Mouse (Mus musculus): ENCODE results near the gene Cnbd2.
"Not testable (repeated sequence)": the region's sequence is repeated elsewhere in the genome, so short reads cannot be mapped to it uniquely, and the experiment has no call there.

The Cnbd2 gene

DNA sequence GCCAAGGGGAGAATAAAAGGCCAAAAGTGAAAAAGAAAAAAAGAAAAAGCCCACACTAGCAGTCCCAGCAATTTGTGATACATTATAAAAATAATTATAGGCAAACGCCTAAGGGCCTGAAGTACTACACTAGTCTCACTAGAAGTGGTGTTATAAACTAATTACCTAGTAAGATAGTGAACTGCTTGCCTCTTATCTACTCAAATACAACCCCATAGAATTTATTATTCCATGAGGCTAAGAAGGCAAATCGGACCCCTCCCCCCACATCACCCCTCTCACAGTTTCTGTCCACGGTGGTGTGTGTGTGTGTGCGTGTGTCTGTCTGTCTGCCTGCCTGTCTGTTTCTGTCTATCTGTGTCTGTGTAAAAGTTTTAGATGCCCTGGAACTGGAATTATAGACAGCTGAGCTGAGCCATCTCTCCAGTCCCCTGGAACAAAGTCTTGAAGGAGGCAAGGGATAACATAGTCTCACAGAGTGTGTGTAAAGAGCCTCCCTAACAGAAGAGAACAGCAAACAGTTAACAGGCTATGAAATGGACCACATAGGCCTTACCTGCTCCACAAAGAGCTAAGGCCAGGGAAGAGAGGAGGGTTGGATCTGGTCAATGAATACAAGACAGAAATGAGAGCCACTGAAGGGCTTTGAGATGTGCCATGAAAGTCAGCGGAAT, 81.2 kb downstream of the Cnbd2 start:
- no peak for DNase-seq

DNA sequence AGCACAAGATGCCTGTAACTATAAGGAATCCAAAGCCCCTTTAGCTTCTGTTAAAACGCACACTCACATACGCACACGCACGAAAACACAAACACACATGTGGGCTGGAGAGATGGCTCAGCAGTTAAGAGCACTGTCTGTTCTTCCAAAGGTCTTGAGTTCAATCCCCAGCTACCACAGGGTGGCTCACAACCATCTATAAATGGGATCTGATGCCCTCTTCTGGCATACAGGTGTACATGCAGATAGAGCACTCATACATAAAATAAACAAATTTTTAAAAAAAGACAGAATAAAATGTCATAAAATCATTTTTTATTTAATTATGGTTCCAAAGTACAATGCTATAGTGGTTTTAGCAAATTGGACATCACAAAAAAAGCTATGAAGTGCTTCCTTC, 82.2 kb downstream of the Cnbd2 start:
- no peak for DNase-seq

DNA sequence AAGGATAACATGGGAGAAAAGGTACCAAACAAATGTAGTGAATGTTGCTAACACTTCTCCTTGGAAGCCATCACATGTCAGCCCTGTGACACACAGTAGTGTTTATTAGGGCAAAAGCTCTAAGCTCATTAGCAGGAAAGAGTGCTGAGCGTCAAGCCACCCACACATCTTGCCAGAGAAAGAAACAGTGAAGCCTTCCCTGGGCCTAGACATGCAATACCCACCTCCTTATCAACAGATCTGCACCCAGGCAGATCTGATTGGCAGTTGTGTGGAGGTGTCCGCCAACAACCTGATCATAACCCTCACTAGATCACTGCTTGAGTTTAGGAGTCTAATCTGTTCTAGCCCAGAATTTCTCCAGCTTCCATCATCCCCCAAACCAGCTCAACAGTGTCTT, 84.0 kb downstream of the Cnbd2 start:
- no peak for DNase-seq

DNA sequence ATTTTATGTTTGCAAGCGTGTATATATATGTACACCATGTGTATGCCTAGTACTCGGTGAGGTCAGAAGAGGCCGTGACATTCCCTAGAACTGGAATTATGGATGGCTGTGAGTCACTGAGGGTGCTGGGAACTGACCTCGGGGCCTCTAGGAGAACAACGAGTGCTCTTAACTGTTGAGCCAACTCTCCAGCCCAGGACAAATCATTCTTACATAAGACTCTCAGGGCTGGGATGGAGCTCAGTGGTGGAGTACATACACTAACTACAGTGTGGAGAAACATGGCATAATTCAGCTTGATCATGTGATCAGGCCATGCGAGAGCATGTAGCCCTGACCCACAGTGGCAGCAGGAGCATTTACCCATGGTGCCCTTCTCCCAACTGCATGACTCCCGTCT, 85.9 kb downstream of the Cnbd2 start:
- DNase-seq, result no peak

DNA sequence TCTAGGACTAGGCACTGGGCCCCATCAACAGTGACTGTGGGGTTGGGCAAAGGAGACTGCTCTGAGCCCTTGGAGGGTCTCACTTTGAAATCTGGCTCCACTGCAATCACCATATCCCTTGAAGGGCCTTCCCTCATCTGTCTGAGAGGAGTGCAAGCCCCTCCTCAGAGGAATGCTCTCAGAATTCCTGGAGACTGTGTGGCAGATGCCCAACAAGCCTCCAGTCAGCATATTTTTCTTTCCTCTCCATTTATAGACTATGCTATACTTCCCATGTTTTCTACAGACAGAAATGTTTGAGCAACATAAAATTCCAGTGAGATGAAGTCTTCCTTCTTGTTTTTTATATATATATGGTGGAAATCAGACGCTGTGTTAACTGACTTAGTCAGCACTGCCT, 87.4 kb downstream of the Cnbd2 start:
- DNase-seq, result no peak

DNA sequence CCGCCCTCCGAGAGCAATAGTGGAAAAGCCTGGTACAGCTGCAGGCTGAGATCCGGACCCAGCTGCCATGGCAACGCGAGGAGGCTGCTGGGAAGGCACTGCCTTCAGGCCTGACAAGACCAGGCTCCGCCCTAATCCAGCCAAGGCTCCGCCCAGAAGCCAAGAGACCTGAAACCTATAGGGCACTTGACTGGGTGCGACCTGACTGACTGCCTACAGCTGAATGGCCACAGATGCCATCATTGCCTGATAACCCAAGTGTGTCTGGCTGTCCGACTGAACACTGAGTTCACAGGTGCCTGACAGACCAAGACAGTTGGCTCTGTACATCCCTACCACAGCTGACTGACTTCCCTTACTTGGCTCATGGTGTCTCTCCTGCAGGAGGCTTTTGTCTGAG, 89.2 kb downstream of the Cnbd2 start:
- peak; percentile 27 for DNase-seq

DNA sequence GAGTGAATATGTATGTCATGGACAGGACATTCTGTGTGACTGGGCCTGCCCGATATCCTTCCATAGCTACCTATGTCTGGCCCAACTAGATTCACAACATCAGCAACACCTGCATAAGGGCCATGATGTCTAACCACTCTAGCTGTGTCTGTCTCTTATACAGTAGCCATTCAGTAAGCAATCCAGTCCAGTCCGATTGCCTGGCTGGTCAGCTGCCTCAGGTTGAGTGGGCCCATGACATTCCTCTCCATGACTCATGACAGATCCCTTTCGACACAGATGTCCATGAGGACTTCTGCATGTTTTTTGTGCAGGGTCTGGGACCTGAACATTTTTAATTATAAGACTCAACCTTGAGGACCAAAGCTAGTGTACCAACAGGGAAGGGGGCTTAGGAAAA, 89.9 kb downstream of the Cnbd2 start:
- DNase-seq, result no peak

DNA sequence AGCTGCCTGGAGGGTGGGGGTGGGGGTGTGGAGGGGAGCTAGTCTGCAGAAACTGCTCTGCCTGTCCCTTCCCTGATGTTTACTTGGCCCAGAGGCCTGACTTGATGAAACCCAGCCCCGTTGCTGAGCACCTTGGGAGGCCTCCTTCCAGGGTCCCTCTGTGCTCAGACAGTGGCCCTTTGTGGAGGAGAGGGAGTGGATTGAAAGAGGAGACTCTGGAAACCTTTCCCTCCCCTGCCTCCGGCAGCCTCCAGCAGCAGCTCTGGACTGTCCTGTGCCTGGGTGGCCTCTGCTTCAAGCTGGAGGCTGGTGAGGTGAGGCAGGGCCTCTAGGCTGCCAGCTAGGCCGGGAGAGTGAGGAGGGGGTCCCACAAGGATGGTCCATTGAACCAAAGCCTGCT, 94.9 kb downstream of the Cnbd2 start:
- DNase-seq, result no peak

DNA sequence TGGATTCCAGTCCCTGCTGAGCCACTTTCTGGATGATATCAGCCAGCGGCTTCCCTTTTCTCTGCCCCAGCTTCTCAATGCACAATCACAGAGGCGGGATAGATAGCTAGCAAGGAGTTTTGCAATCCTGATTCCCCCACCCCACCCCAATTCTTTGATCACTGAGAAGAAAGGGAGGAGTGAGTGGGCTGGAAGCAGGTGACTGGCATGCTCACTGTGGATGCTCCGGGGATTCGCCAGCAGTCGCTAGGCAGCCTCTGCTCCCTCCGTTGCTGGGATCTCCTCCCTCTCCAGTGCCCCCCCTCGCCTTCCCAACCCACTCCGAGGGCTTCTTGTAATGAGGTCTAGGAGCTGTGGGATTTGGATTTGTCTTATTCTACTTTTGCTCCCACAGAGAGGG, 96.1 kb downstream of the Cnbd2 start:
- no peak for DNase-seq

DNA sequence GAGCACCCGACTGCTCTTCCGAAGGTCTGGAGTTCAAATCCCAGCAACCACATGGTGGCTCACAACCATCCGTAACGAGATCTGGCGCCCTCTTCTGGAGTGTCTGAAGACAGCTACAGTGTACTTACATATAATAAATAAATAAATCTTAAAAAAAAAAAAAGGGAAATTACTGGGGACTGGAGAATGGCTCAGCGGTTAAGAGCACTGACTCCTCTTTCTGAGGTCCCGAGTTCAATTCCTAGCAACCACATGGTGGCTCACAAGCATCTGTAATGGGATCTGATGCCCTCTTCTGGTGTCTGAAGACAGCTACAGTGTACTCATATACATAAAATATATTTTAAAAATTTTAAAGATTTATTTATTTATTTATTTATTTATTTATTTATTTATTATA, 99.2 kb downstream of the Cnbd2 start:
- DNase-seq, result not testable (repeated sequence)

DNA sequence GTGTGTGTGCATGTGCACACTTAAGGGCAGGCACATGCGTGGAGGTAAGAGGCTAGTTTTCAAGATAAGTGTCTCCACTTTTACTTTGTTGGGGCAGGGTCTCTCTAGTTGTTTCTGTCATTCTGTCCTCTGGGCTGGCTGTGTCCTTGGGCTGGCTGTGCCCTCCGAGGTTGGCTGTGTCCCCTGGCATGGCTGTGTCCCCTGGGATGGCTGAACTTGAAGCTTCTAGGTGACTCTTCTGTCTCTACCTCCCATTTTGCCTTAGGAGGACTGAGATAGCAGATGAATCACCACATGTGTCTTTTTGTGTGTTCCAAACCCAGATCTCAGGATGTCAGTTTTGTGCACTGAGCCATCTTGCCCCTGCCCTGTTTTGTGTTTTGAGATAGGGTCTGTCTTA, 102.9 kb downstream of the Cnbd2 start:
- DNase-seq, result no peak

DNA sequence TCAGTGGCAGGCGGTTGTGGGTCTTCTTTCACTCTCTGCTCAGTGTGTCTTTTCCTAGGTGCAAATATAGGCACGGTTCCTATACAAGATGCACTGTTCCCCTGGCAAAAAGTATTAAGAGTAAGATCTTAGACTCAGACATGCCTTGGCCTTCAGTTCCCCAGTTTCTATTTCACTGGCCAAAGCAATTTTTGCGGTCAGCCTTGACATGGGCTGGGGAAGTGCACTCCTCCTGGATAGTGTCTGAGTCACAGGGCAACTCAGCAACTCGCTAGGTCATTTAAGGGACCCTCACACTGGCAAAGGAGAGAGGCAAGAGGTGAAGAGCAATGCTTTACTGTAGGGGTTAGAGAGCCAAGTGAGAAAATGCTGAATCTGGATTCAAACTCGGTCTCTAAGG, 103.6 kb downstream of the Cnbd2 start:
- no peak for DNase-seq

DNA sequence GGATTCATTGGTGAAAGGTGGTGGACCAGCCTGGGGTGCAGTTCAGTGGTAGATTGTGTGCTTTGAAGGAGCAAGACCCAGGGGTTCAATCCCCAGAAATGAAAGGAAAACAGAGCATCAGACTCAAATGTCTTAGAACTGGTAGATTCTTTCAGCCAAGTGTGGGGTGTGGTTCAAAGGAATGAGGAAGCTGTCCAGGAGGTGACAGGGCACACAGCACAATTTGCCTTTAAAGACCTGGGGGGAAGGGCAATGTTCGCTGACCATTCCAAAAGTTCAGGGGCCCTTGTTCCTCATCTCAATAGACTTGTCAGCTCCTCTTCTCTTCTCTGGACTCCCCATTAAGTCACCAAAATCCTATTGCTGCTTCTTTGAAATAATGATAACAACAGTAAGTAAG, 105.1 kb downstream of the Cnbd2 start:
- no peak for DNase-seq

DNA sequence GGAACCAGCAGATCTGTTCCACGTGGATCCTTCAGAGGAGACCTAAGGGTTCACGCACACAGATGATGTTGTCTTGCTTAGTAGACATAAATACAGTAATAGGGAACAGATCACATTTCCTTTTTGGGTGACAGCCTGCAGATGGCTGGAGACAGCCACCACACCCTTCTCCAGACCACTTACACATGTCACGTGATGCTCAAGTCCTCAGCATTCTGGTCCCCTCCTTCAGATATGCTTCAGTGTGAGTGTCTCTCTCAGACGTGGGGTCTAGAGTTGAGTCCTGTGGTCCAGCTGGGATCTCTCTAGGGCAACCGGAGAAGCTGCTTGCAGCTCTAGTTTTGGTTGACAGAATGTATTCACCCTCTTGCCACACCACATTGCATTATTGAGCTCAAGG, 106.4 kb downstream of the Cnbd2 start:
- no peak for DNase-seq

DNA sequence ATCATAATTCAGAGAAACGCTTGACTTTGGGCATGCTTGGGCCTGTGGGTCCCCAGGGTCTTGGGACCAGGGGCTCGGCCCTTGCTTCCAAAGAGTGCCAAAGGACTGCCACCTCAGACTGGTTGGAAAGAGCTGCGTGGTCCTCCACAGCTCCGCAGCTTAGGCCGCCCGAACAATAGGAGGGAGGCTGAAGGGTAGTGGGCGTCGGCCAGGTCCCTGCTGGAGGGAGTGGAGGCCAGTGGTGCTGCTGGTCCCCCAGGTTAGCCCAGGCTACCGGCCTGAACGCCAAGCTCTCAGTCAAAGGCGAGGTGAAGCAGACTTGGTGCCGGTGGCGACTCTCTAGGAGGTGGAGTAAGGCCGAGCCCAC, 108.2 kb downstream of the Cnbd2 start:
- no peak for DNase-seq

DNA sequence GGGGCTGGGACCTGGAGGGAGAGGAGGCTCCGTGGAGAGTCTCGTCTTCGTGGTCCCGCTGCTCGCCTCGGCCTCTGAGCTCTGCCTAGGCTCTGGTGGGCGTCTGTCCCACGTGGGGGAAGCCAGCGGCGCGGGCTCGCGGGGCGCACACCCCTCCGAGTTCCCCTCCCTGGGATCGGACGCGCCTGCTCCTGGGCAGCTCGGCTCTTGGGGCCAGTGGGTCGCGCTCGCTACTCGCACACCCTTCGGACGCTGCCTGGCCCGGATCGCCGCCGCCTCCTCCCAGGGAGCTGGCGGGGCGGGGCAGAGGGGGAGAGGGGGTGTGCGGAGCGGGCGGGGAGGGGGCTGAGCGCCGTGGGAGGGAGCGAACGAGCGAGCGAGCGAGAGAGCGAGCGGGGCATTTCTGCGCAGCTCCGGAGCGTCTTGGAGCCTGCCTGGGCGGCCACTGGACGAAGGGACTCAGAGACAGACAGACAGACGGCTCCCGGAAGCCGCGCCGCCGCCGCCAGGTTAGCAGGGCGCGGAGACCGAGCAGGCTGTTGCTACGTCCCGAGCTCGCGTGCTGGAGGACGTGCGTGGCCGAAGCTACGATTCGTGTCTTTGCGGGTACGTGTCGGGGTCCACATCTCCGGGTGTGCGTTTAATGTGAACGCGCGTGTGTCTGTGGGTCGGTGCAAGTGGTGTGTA, 108.7 kb downstream of the Cnbd2 start, which contains the start of gene Epb41l1:
TSS of gene Epb41l1 (plus strand) at position 216 of the 687 bp plus-strand sequence.
- DNase-seq, result peak; percentile 76

DNA sequence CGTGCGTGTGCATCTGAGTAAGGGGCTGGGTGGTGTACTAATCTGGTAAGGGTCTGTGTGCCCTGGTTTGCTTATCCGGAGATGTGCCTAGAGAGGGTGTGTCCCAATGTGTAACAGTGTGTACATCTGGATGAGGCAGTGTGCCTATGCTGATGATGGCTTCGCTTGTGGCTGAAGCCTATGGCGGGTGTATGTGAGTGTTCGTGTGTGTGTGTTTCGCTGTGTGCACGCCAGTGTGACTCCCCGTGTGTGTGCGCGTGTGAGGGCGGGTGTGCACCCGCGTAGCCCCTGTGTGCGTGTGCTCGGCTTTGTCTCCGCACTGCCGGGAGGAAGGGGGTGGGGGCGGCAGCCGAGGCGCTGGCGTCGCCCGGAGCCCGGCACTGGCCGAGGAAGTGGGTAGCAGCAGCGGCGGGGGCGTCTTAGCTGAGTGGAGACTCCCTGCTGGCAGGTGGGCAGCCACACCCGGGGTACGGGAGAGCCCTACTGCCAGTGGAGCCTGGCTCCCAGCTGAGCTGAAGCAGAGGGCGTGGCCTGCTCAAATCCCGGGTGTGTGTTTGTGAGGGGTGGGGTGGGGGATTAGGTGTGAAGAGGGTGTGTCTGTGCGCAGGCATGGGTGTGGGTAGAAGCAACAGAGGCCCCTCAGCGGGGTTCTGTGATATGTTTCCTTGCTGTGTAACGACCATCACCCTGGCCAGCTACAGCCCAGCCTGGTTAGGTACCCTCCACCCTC, 109.4 kb downstream of the Cnbd2 start:
- DNase-seq, result peak; percentile 38

DNA sequence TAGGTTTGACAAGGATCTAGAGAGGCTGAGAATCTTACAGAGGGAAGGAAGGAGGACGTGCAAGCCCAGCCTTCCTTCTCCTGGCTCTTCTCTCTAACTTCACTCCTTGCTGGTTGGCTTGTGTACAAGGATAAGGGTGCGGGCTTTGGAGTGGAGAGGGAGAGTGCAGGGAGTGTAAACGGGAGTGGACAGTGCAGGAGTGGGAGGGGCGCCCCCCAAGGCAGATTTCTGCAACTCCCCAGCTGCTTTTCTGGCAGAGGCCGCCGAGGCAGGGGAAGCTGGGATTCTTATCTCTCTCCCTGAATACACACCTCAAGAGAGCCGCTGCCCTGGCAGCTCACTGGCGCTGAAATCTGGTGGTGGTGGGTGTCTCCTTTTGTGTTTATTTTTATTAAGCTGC, 110.5 kb downstream of the Cnbd2 start:
- no peak for DNase-seq

DNA sequence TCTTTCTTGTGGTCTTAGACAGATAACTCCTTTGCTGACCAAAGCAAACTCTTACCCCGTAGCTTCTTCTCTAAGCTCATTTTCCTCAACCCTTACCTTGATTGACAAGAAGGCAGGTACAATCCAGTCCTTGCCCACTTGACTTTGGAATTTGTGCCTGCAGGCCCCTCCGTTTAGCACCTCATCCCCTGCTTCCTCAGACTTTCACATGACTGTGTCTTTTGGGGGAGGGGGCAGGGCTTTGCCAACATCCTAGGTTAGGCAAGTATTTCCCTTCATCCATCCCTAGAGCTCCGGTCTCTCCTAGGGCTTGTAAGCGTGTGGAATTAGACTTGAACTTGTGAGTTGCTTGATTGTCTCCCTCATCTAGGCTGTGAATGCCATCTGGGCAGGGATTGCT, 111.6 kb downstream of the Cnbd2 start:
- DNase-seq, result no peak
